Mouse (Mus musculus): Measurements from ENCODE around the gene Ttc19.
"Not testable (repeated sequence)": the region's sequence is repeated elsewhere in the genome, so short reads cannot be mapped to it uniquely, and the experiment has no call there.

The Ttc19 gene

DNA sequence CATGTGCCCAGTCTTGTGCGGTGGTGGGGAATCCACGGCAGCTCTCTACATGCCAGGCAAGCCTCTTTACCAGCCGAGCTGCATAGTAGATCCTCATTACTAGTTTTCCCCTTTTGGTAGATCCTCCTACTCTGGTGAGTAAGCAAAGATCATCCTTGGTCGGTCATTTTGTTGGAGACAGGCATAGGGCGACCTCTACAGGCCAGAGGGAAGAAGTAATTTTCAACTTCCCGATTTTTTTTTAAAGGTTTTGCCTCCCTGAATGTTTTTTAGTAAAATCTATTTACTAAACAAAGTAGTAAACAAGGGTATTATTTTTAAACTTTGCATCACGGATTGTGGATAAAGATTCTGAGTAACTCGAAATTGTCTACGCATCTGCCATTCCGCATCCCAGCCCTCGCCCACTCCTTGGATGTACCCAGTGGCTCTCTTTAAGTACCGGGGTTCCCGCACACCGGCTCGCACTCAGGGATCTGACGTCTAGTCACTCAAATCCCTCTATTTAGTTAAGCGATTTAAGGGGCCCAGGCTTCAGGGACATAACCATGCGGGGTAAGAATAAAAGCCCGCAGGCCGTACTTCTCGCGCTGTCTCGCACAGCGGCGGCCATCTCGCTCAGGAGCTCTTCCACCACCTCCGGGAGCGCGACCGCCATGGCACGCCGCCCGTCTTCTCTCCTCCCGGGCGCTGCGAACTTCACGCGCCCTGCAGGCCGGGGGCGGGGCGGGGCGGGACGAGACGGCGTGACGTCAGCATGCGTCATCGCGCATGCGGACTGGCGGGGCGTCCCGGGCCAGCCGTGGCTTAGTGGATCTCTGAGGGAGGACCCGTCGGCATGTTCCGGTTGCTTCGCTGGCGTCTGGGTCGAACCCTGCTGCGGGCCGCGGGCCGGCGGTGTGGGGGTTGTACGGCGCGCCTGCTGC lies at the start of gene Ttc19, which contains the start of gene Zswim7:
Gene Ttc19, plus strand, starts transcription at position 799 of the 926 bp plus-strand sequence.
Gene Zswim7, minus strand, starts transcription at position 701 of the 926 bp plus-strand sequence.
- peak; percentile 95 for DNase-seq

- DNase-seq, result no peak
Measured at GRCm38 (mm10) chr11:62240631-62241261, 40.5 kb upstream of the Ttc19 start.

DNA sequence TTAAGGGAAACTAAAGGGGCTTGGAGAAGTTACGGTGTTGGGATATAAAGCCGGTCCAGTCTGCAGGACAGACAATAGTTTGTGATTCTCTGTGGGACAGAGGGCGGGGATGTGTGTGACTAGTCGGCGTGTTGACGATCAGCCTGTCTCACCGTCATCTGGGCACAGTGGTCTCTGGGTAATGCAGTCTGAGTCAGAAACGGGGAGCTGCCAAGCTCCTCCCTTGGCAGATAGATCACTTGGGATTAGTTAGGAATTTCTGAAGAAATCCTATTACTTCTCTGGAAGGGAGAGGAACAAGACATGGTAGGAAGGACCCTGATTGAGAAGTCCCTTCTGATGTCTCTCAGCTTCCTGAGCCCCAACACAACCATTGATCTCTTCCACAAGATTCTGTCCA lies 37.4 kb upstream of the Ttc19 start:
- DNase-seq, result no peak

GRCm38 (mm10) chr11:62244471-62244870 lies 36.8 kb upstream of the Ttc19 start:
- no peak for DNase-seq

GRCm38 (mm10) chr11:62247759-62248400 lies 33.4 kb upstream of the Ttc19 start:
- no peak for DNase-seq

DNA sequence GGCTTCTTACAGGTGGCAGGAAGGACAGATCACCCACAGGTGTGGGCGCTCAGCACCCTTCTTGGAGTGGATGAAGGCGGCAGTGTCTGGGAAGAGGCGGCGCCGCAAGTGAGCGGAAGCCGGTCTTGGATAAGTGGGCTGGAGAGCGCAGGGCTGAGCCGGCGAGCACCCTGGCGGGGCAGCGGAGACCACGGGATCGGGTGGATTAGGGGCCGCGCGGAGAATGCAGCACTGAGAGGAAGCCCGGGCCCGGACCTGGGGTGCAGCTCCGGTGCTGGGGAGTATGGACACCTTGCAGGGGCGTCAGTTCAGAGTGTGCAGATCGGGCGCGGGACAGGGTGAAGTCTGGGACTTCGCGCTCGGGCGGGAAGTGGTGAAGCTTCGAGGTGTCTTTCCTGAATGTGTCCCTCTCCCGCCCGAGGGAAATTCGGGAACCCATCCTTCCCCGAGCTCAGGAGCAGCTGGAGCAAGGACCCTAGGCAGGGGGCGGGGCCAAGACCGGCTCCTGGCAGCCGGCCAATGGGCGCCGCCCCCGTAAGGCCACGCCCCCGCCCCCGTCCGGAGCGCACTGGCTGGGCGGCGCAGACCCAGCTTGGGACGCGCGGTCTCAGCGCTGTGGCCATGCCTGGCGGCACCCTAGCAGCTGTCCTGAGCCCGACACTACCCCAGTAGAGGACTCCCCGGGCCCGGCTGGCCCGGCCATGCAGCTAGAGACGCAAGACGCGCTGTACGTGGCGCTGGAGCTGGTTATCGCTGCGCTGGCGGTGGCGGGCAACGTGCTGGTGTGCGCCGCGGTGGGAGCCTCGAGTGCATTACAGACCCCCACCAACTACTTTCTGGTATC lies 32.6 kb upstream of the Ttc19 start, which contains the start of gene Adora2b:
Gene Adora2b, plus strand, starts transcription at position 584 of the 844 bp plus-strand sequence.
- DNase-seq, result peak; percentile 82

DNA sequence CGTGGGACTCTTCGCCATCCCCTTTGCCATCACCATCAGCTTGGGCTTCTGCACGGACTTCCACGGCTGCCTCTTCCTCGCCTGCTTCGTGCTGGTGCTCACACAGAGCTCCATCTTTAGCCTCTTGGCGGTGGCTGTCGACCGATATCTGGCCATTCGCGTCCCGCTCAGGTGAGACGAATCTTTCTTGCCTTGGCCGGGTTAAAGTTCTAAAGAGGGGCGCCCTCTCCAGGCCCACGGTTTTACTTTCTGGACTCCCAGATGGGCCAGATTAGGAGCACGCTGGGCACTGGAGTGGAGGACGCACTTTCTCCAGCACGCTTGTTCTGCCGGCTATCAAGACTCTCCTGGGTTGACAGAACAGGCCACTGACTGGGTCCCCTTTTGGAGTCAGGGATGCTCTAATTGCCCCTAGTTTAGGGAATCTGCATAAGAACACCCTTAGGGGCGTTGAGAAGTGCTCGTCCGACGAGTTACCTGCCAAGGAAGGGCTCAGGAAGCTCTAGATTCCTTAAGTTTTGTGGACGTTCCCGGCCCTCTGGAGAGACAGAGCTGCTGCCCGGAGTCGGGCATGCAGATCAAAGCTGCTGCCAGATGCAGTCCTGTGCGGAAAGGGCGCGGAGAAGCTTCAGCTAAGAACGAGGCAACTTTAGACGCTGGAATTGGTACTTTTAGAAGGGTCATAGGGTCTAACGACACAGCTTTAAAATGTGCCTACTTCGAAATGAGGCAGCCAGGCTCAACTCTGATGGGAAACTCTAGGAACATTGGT lies 31.8 kb upstream of the Ttc19 start:
- peak; percentile 29 for DNase-seq

DNA sequence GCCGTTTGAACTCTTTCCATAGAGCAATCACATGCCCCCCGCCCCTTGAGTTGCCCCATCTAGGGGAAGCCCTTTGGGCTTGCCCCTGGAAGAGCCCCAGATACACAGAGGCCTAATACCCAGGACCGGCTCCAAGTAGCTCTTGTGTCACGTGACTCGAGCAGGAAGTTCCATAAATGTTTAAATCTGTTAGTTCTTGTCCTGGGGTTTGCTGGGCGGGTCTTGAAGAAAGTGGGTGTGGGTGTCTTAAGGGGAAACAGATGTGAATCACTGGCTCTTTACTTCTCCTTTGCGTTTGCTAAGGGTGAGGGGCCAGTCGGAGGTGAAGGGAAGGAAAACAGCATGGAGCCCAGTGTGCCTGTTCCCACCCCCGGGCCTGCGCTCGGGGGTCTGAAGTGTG lies 30.2 kb upstream of the Ttc19 start:
- DNase-seq, result peak; percentile 33

DNA sequence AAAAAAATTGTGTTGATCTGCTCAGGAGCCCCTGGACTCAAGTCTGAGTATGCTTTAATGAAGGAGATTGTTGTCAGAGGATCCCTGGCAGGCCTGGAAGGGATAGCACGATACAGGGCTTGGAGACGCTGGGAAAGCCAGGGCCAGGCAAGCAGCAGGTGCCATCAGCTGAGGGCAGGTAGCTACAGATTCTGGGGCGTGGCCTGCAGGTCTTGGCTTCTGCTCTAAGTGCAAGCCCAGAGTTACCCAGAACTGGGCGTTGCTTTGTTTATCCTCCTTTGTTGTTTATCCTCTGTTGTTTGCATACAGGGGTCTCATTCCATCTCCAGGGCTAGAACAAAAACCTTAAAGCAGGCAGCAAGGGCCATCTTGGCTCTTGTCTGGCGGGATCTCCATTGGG lies 27.9 kb upstream of the Ttc19 start:
- DNase-seq, result no peak

DNA sequence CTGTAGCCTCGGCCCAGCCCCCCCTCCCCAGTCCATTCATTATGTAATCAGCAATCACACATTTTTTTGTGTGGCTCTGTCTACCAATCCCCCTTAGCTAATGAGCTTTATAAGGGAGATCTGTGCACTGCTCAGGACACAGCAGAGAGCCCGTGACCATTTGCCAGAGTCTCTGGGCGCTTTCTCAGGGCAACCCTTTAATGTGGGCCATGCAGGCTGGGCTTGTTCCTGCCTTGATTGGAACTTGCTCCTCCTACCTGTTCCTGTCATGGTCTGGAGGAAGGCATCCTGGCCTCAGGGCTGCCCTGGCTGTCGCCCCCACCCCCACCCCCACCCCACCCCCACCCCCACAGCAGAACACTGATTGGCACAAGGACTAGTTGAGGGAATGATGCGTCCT lies 22.1 kb upstream of the Ttc19 start:
- DNase-seq, result no peak

- DNase-seq, result no peak
Measured at GRCm38 (mm10) chr11:62263599-62263998, 17.7 kb upstream of the Ttc19 start.

DNA sequence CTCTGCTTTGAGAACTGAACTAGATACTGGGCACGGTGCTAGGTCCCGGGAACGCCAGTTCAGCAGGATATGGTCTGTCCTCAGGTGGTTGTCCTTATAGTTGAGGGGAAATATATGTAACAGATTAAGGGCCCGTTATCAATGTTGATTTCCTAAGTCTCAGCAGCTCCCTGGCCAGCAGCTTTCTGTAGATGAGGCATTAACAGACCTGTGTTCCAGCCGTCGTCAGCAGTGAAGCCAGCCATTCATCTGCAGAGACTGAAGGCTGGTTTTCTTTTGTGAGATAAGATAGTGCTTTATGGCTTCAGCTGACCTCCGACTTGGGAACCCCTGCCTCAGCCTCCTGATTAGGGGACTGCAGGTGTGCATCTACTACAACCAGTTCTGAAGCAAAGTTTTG lies 17.3 kb upstream of the Ttc19 start:
- DNase-seq, result no peak

DNA sequence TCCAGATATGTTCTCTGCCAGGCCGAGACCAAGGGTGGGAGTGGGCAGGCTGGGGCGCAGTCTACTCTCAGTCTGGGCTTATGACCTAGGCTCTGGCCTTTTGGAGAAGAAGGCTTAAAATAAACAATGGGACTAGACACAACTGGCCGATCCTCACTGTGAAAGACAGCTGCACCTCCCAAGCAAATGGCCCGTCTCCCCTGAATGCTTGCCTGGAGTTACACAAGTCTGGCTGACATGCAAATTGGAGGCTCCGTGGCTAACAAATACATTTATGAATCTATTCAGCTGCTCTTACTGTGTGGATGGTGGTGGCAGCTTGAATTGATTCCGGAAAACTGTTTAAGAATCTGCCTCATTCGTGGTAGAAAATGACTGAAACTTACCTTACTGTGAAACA lies 15.6 kb upstream of the Ttc19 start:
- DNase-seq, result no peak

GRCm38 (mm10) chr11:62266466-62267214 lies 14.6 kb upstream of the Ttc19 start:
- DNase-seq, result no peak

DNA sequence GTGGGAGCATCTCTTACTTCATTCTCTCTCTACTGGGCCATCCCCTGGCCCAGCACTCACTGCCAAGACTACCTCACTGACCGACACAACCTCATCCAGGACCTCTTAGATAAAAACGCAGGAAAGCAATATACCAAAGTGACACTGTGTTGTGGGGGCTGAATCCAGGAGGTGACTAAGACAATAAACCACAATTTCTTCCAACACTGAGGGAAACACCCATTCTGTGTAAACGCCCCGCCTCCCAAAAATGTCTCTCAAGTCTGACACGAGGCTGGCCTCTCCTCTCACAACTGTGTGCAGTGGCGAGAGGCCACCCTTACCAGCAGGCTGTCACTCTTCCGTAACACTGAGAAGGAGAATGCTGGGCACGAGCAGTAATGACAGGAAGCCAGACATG lies 12.9 kb upstream of the Ttc19 start:
- no peak for DNase-seq

DNA sequence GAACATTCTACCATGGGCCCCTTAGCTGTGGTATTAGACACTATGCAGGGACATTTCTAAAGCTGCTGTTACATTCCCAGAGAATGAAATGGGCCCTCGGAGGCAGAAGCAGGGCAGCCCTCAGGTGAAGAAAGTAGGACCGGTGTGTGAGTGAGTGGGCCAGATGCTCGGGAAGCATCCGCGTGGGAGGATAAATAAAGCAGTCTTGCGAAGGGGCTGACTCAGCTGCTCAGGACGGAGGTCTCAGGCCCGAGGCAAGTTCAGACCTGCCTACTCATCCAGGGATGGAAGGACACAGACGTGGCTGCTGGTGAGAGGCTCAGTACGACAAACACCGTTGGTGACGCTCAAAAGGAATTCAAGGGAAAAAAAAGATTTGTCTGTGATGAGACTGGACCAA lies 12.2 kb upstream of the Ttc19 start:
- DNase-seq, result no peak

DNA sequence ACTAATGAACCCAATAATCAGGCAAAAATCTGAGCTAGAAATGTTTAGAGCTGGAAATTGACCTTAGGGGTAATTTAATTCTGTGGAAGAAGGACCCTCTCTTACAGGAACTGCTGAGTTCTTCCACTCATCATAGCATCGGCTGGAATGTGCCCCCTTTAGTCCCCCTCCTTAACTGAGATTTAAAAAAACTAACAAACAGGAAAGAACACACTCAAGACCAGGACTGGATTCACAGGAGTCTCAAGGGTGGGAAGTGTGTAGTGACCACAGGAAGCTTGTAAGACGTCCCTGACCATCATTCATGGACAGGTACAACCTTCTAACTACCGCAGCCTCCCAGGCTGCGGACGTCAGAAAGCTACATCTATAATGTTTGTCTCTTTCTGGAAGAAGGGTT lies 10.4 kb upstream of the Ttc19 start:
- no peak for DNase-seq

DNA sequence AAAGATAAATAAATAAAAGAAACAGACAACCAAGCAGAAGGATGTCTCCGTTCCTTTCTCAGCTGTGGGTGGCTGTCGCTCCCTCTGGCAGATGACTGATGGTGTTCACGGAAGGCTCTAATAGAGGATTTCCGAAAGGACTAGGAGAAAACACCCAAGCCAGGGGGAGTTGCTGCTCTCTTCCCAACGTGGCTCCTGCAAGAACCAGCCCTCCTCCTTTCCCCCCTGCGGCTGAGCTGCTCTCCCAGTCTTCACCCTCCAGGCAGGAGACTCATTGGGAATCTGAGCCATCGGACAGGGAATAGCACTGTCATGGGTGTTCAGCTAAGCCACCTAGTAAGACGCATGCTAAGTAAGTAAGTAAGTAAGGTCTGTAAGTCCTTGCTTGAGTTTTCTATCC lies 4.2 kb upstream of the Ttc19 start:
- no peak for DNase-seq

- peak; percentile 87 for DNase-seq
Measured at GRCm38 (mm10) chr11:62278027-62278426, 3.2 kb upstream of the Ttc19 start.

DNA sequence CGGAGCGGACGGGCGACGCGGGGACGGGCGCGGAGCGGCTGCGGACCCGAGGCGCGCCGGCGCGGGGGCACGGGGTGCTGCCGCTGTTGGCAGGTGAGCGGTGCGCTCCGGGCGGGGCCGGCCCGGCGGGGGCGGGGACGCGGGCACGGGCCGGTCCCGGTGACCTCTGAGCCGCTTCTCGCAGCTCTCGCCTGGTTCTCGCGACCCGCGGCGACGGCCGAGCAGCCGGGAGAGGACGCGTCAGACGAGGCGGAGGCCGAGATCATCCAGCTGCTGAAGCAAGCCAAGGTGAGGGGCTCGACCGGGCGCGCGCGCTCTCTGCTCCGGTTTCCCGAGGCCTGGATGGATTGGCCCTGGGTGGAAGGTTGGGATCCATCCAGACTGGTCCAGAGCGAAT lies 326 bp downstream of the Ttc19 start:
- DNase-seq, result peak; percentile 82

DNA sequence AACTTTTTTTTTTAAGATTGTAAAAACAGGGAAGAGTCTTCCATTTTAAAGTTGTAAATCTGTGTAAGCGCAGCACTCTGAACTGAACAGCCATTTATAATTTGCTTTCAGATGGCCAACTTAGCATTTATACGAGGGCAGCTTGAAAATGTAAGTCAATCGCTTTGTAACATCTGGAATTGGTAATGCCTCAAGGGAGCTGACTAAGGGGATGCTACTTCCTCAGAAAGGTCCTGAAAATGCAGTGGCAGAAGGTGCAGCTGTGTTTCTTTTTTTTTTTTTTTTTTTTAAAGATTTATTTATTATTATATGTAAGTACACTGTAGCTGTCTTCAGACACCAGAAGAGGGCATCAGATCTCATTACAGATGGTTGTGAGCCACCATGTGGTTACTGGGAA lies 2.7 kb downstream of the Ttc19 start:
- DNase-seq, result not testable (repeated sequence)

Data from liver (tissue).